Mouse (Mus musculus) layer of hippocampus, postnatal 36 days (tissue): ENCODE data around the gene Pld2. TPM values are rescaled to one million over a fixed set of nuclear protein-coding genes. Genes with fewer than 3 reads are reported as not detected.
"Not testable (repeated sequence)": the region's sequence is repeated elsewhere in the genome, so short reads cannot be mapped to it uniquely, and the experiment has no call there.

ENCODE experiments used
- DNase-seq, 2 experiments: peaks; one replicate each; pipeline ENCODE4 v3.0.0; 2022
- total RNA-seq, 2 experiments: library from RNA; stranded (reverse); gene quantifications; 2 replicates each; pipeline ENCODE4 v1.2.3; 2021

The Pld2 gene
- total RNA-seq, result 10 to 100 TPM; 17.5 to 17.7 TPM

GRCm38 (mm10) chr11:70539877-70540587 is at the start of gene Pld2:
Gene Pld2, plus strand, starts transcription at chr11:70540064.
- DNase-seq, result peak; percentile 73 to 75

GRCm38 (mm10) chr11:70499566-70500475 is 40.0 kb upstream of the Pld2 start:
- DNase-seq, result no peak

- no peak for DNase-seq
Measured at GRCm38 (mm10) chr11:70500476-70500812, 39.4 kb upstream of the Pld2 start.

- DNase-seq, result no peak
Measured at GRCm38 (mm10) chr11:70502018-70502417, 37.8 kb upstream of the Pld2 start.

GRCm38 (mm10) chr11:70504970-70505369 is 34.9 kb upstream of the Pld2 start, which contains the start of gene Tm4sf5:
Gene Tm4sf5, plus strand, starts transcription at chr11:70505244.
- DNase-seq, result no peak

- DNase-seq, result peak; percentile 24 to 47
Measured at GRCm38 (mm10) chr11:70506385-70506784, 33.5 kb upstream of the Pld2 start.

- DNase-seq, result no peak
Measured at GRCm38 (mm10) chr11:70506962-70507515, 32.8 kb upstream of the Pld2 start.

GRCm38 (mm10) chr11:70509753-70510564 is 29.9 kb upstream of the Pld2 start:
- DNase-seq, result peak in 1 of 2 experiments; percentile 36

- DNase-seq, result no peak
Measured at GRCm38 (mm10) chr11:70511242-70511641, 28.6 kb upstream of the Pld2 start.

- no peak for DNase-seq
Measured at GRCm38 (mm10) chr11:70511825-70512224, 28.0 kb upstream of the Pld2 start.

GRCm38 (mm10) chr11:70512709-70513342 is 27.0 kb upstream of the Pld2 start:
- DNase-seq, result no peak

GRCm38 (mm10) chr11:70513520-70513919 is 26.3 kb upstream of the Pld2 start:
- no peak for DNase-seq

GRCm38 (mm10) chr11:70514288-70514687 is 25.6 kb upstream of the Pld2 start, which contains the start of gene Vmo1:
Gene Vmo1, minus strand, starts transcription at chr11:70514616.
- DNase-seq, result no peak

- no peak for DNase-seq
Measured at GRCm38 (mm10) chr11:70516352-70516751, 23.5 kb upstream of the Pld2 start.

- no peak for DNase-seq
Measured at GRCm38 (mm10) chr11:70518436-70518835, 21.4 kb upstream of the Pld2 start.

GRCm38 (mm10) chr11:70518923-70519322 is 20.9 kb upstream of the Pld2 start, which contains the start of gene Gltpd2:
Gene Gltpd2, plus strand, starts transcription at chr11:70519196.
- no peak for DNase-seq

- DNase-seq, result no peak
Measured at GRCm38 (mm10) chr11:70520178-70520769, 19.6 kb upstream of the Pld2 start.

GRCm38 (mm10) chr11:70523306-70523989 is 16.4 kb upstream of the Pld2 start:
- not testable (repeated sequence) for DNase-seq

GRCm38 (mm10) chr11:70524782-70525181 is 15.1 kb upstream of the Pld2 start:
- no peak for DNase-seq

GRCm38 (mm10) chr11:70525184-70525678 is 14.6 kb upstream of the Pld2 start, which contains the start of gene Psmb6:
Gene Psmb6, plus strand, starts transcription at chr11:70525367.
- DNase-seq, result peak; percentile 92
